Mouse (Mus musculus): ENCODE results near the gene Panx2.

DNA sequence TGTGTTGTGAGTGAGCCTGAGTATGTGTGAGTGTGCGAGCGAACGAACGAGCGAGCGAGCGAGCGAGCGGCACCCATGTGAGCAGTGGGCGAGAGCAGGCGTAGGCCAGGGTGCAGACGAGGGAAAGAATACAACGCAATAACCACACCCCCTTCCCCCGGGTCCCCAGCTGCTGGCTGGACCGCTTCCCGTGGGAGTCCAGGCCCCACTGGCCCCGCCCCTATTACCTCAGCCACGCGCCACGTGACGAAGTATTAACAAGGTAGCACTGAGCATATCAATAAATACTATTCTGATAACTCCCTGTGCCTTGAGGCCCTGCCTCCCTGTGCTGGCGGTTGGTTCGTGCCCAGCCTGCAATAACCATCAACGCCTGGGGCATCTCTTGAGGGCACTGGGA lies 11.1 kb downstream of the Panx2 start:
- TF ChIP-seq CTCF (IDR thresholded peaks at IDR 0.05; ENCODE audit: borderline replicate concordance, extremely low read depth, insufficient read depth, insufficient read length) = no peak
- no peak for TF ChIP-seq POLR2A (IDR thresholded peaks at IDR 0.05; ENCODE audit: borderline replicate concordance, extremely low read depth, insufficient read depth, insufficient read length, poor library complexity, severe bottlenecking)

All from brain, embryonic 14.5 days (tissue).